Mouse (Mus musculus): ENCODE measurements at regions not wholly inside any gene's neighbourhood (a gene's known extent, or its start where the extent isn't known, plus 50 kb on each side); places are given as distances from the start of the nearest gene placed in this dataset.
"Not testable (repeated sequence)": the region's sequence is repeated elsewhere in the genome, so short reads cannot be mapped to it uniquely, and the experiment has no call there.

DNA sequence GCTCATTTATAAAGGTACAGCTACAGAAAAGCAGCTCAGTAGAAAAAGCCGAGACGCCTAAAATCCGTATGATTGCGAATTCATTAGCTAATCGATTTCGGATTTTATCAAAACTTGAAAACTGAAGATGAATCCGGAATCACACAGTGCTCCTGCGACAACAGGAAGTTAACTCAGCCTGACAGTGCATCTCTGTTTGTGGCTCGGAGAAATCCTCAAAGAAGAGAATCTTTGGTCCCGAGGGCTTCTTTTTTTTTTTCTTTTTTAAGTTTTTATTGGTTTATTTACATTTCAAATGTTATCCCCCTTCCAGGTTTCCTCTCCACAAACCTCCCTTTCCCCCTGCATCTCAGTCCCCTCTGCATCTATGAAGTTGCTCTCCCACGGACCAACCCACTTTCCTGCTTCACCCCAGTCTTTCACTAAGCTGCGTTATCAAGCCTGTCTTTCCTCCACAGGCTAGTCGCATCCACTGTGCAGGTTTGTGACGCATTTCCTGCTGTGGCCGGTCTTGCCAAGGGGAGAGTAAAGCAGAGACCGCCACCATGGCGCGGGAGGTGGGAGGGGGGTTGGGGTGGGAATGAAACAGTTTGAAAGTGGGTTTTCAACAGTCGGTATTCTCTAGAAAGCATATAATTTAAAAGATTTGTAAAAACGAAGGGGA lies 593.4 kb upstream of the Snrpn start:
- Histone ChIP-seq H3K4me2 (peak overlapping the region; percentile 60), H3K4me3 (peak overlapping the region; percentile 34)
- not testable (repeated sequence) for H3K4me1 ChIP-seq; H3K9ac ChIP-seq; H3K27ac ChIP-seq (replicated peaks); H3K36me3 ChIP-seq; H3K27me3 ChIP-seq (replicated peaks); H3K9me3 ChIP-seq; ATAC-seq (ENCODE audit: extremely low read depth, insufficient number of reproducible peaks, low FRiP score, low TSS enrichment)
- 40% methylated on average over 20 of the region's 20 CpGs for WGBS

GRCm38 (mm10) chr7:60728108-60728721 lies 588.2 kb upstream of the Snrpn start:
- 7% methylated on average over 5 of the region's 5 CpGs for WGBS
- not testable (repeated sequence) for ATAC-seq (ENCODE audit: extremely low read depth, insufficient number of reproducible peaks, low FRiP score, low TSS enrichment); H3K27me3 ChIP-seq (replicated peaks)

More at GRCm38 (mm10) chr7:60728108-60728721, 588.2 kb upstream of the Snrpn start:
- not testable (repeated sequence) for H3K9ac ChIP-seq; H3K9me3 ChIP-seq; H3K4me3 ChIP-seq; H3K36me3 ChIP-seq; H3K27ac ChIP-seq (replicated peaks); H3K4me1 ChIP-seq; H3K4me2 ChIP-seq

All from heart, embryonic 13.5 days (tissue).